Comparison of ENCODE assay signal across 10 mouse cellular contexts in the genomic region with DNA sequence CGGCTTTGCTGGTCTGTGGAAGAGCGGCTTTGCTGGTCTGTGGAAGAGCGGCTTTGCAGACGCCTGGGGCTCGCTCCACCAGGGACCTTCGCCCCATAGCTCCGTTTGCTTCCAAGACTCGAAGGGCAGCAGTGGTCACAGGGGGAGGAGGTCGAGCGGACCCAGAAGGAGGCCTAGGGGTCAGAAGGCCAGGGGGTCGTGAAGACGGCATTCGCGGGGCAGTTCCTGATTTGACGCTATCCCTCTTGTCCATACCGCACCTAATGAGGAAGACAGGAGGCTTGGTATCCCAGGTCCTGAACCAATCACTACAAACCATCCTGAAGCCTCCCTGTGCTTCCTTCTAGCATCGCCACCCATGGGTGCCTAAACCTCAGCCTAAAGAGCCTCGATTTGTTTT. TPM values are rescaled to one million over a fixed set of nuclear protein-coding genes. Genes with fewer than 3 reads are reported as not detected.
DNase-seq lines count a peak whose midpoint lies in the region; ATAC-seq and TF ChIP-seq lines count a peak whose summit lies in the region.
"Had no signal": no experiment of that assay in that cellular context is flagged by ENCODE, and none has a peak within 500 bp of the region (broad histone marks: within the 10 kb centered on the region; RNA-seq: fewer than 3 reads in every experiment).

No protein-coding gene starts in this region.

- H3K27ac ChIP-seq in testis, adult 2 months (ENCODE audit: control insufficient read depth, insufficient read depth, low read depth, low read length): no peak overlapping the region
- H3K27ac ChIP-seq in liver, embryonic 15.5 days (replicated peaks): no peak overlapping the region
- H3K27ac ChIP-seq: gastrocnemius, adult 2 months had no signal

- peak; percentile 32 for ATAC-seq in frontal cortex, adult (ENCODE audit: low TSS enrichment)
- no peak for ATAC-seq in liver, embryonic 15.5 days (ENCODE audit: insufficient read depth)
- ATAC-seq: CD4-positive, CD25-positive, alpha-beta regulatory T cell, adult 4 months had no signal

- no peak for TF ChIP-seq POLR2A in testis, adult 2 months (IDR thresholded peaks at IDR 0.05; ENCODE audit: control insufficient read depth, low read depth, low read length)

- H3K4me3 ChIP-seq in testis, adult 2 months (ENCODE audit: control insufficient read depth, low read depth, low read length): peak overlapping the region; percentile 4; the same call in 1 of the 2 replicates
- no peak overlapping the region for H3K4me3 ChIP-seq in liver, embryonic 15.5 days (replicated peaks)

- H3K36me3 ChIP-seq in testis, adult 2 months (ENCODE audit: control insufficient read depth, insufficient read depth, low read length): no peaks in the 10 kb centered on the region
- H3K36me3 ChIP-seq in liver, embryonic 15.5 days (replicated peaks): no peaks in the 10 kb centered on the region

- WGBS in liver, embryonic 15.5 days (ENCODE audit: insufficient replicate concordance): 15% methylated on average over 18 of the region's 18 CpGs

- DNase-seq in frontal cortex, postnatal 10 days (ENCODE audit: low spot score in 2 of 2): no peak
- no peak for DNase-seq in testis, postnatal 10 days (ENCODE audit: low spot score)
- no peak for DNase-seq in urinary bladder, postnatal 14 days (ENCODE audit: low spot score)
- DNase-seq in urinary bladder, adult 2 months (ENCODE audit: low spot score): no peak
- DNase-seq in layer of hippocampus, adult 11-12 months (ENCODE audit: low spot score): no peak
- DNase-seq: gastrocnemius, adult 2 months had no signal

- H3K9me3 ChIP-seq in liver, embryonic 15.5 days (replicated peaks): no peaks in the 10 kb centered on the region

- H3K9ac ChIP-seq in liver, embryonic 15.5 days: no peak overlapping the region

- H3K4me2 ChIP-seq in liver, embryonic 15.5 days: peak overlapping the region; percentile 62

- 0 out of 2 replicates have a peak, but pooled peaks cover 2% of the 10 kb centered on the region for H3K27me3 ChIP-seq in testis, adult 2 months (ENCODE audit: control insufficient read depth, insufficient read depth, low read length)
- peaks cover 78% of the 10 kb centered on the region for H3K27me3 ChIP-seq in liver, embryonic 15.5 days

- peaks cover 37% of the 10 kb centered on the region for H3K4me1 ChIP-seq in testis, adult 2 months (ENCODE audit: control insufficient read depth, insufficient read depth, low read length)
- H3K4me1 ChIP-seq in liver, embryonic 15.5 days (replicated peaks): peaks cover 36% of the 10 kb centered on the region

- no peak for TF ChIP-seq CTCF in testis, adult 2 months (IDR thresholded peaks at IDR 0.05; ENCODE audit: control insufficient read depth, insufficient read depth, insufficient replicate concordance, low read depth, low read length)

RNA-seq across cellular contexts. Expression of a gene that starts 1.0 kb away (rescaled TPM):
- polyA plus RNA-seq in testis, adult 2 months (2012; rRNA removed): 0.16 and 0.83 TPM in 2 replicates
- 0.36 and 0.37 TPM in 2 replicates for polyA plus RNA-seq in liver, embryonic 15.5 days (2015; fragmentation: Nextera tagmentation; extraction: Ambion mirVana)
- polyA plus RNA-seq in urinary bladder, adult 2 months (2012; rRNA removed): 0.72 and 1.1 TPM in 2 replicates

RNA-seq across cellular contexts. Expression of a gene that starts 10.3 kb away (rescaled TPM):
- polyA plus RNA-seq in testis, adult 2 months (2012; rRNA removed): 0.16 and 0.40 TPM in 2 replicates
- polyA plus RNA-seq in liver, embryonic 15.5 days (2015; fragmentation: Nextera tagmentation; extraction: Ambion mirVana): 0.22 and 0.32 TPM in 2 replicates
- 15.4 and 15.9 TPM in 2 replicates for polyA plus RNA-seq in urinary bladder, adult 2 months (2012; rRNA removed)

RNA-seq across cellular contexts. Expression of a gene that starts 22.2 kb away (rescaled TPM):
- 32.1 and 262 TPM in 2 replicates for polyA plus RNA-seq in testis, adult 2 months (2012; rRNA removed)
- 10.4 and 11.1 TPM in 2 replicates for polyA plus RNA-seq in liver, embryonic 15.5 days (2015; fragmentation: Nextera tagmentation; extraction: Ambion mirVana)
- 39.9 and 50.3 TPM in 2 replicates for polyA plus RNA-seq in urinary bladder, adult 2 months (2012; rRNA removed)

RNA-seq across cellular contexts. Expression of a gene that starts 22.4 kb away (rescaled TPM):
- 0.64 and 1.7 TPM in 2 replicates for polyA plus RNA-seq in testis, adult 2 months (2012; rRNA removed)
- polyA plus RNA-seq in liver, embryonic 15.5 days (2015; fragmentation: Nextera tagmentation; extraction: Ambion mirVana): 0.10 and 0.17 TPM in 2 replicates
- 4.3 and 5.9 TPM in 2 replicates for polyA plus RNA-seq in urinary bladder, adult 2 months (2012; rRNA removed)

RNA-seq across cellular contexts. Expression of a gene that starts 31.7 kb away (rescaled TPM):
- polyA plus RNA-seq in testis, adult 2 months (2012; rRNA removed): 18.2 and 38.8 TPM in 2 replicates
- 0.36 and 0.68 TPM in 2 replicates for polyA plus RNA-seq in liver, embryonic 15.5 days (2015; fragmentation: Nextera tagmentation; extraction: Ambion mirVana)
- 31.6 and 33.6 TPM in 2 replicates for polyA plus RNA-seq in urinary bladder, adult 2 months (2012; rRNA removed)

Comparison
In these comparisons a context has a peak if more than half of its experiments do, and no peak if none do; other contexts are left out.
1. RNA of a gene that starts 10.3 kb away (polyA plus RNA-seq): 15.4 to 15.9 TPM in urinary bladder, adult 2 months; 0.22 to 0.32 TPM in liver, embryonic 15.5 days and 0.16 to 0.40 TPM in testis, adult 2 months; every median in the first group is over 10 times any median in the second.